Mouse (Mus musculus) spleen, adult 12 weeks (tissue): ENCODE measurements around the gene Lamc1.
A peak's percentile ranks its signal among the peaks of the same experiment; 100 is the strongest.
"Not testable (repeated sequence)": the region's sequence is repeated elsewhere in the genome, so short reads cannot be mapped to it uniquely, and the experiment has no call there.

Source experiments
- DNase-seq: peaks from one replicate; pipeline ENCODE4 v3.0.0; 2022; ENCODE audit warnings: low spot score

Gene Lamc1

DNA sequence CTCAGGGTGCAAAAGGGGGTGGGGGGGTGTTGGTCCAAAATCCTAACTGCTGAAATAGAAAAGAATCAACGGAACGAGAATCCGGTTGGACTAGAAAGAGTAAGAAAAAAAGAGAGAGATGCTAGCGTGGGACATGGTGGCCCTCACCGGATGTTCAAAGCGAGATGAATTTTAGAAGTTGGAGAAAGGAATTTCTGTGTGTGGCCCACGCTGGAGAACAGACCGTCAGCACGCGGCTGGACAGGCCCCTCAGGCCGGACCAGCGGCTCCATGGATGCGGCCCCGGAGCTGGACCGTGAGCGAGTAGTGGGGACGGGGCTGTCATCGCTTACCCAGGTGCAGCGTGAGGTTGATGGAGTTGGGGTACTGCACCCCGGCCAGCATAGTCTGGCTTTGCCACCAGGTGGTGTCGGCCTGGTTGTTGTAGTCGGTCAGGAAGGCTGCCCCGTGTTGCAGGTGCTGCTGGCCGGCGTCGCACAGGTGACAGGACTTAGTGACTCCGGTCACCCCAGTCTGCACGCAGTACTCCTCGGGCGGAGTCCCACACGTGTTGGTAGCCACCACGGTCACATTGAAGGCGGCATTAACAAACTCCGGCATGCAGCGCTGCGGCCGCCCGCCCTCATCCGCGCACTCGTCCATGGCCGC is 666 bp downstream of the Lamc1 start:
- DNase-seq = peak; percentile 29

DNA sequence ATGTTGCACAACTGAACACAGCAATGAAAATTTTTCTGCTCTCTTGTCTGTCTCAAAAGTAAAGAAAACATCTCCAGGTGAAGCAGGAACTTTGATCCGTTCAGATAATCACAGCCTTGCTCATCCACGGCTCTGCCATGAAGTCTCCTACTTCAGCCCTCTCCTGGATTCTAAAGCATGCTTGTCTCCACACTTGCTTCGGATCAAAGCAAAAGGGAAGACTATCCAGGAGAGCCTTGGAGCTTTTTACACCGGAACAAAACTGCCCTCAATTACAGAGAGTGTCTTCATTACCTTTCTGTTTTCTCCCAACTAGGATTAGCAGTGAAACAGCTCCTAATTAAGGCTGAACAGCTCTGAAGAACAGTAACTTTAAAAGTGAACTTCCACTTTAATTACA is 1.4 kb downstream of the Lamc1 start:
- no peak for DNase-seq

DNA sequence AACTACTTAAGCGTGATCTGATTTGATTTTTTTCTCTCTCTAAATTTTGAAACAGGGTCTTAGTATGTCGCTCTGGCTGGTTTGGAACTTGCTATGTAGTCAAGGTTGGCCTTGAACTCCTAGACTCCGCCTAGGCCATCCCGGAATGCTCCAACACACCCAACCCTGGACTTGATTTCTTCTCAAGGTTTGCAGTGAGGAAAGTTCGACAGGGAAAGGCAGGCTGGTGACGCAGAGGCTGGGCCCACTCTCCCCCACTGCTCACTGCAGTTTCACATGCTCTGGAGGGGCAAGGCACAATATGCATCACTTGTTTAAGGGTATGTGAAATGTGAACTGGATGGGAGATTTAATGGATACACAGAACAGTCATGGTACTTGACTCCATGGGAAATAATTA is 3.3 kb downstream of the Lamc1 start:
- no peak for DNase-seq

DNA sequence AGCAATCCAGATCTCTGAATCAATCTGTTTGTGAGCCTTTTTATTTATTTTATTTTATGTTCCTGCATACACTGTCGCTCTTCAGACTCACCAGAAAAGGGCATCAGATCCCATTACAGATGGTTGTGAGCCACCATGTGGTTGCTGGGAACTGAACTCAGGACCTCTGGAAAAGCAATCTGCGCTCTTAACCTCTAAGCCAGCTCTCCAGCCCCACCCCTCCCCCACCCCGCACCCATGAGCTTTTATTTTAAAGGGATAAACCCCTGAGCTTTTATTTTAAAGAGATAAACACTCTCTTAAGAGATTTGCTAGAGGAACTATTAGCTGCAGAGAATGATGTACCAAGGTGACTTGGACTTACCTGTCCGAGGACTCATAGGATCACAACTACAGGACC is 5.5 kb downstream of the Lamc1 start:
- DNase-seq = no peak

DNA sequence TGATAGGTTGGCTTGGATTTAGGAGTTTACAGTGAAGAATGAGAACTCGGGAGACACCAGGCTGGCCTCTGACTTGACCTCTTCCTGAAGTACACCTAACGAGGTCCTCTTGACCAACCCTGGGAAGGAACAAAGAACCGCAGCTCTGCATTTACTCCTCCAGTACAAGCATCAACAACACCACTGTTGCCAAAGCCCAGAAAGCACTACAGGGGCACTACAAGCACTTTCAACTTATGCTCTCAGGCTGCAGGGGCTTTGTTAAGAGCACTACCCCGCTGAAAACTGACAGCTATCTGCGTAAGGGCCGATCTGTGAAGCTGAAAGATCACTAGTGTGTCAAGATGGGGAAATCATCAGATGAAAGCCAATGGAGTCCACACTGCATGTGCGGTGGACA is 6.4 kb downstream of the Lamc1 start:
- no peak for DNase-seq

DNA sequence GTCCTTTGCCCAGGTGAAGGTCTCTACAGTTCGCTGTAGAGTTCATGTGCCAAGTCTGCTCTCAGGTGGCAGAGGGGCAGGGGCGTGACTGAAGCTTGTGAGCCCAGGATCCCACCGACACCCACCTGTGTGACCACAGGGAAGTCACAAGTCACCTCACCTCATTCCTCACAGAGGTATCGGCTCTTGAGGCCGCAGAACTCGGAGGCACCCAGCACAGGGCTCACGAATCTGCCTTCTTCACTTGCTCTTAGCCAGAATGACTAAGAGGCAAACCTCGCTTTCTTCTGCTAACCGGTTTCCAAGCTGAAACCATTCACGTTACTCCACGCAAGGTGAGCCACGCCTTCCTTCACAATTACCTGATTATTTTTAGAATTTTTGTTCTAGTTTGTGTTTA is 11.2 kb downstream of the Lamc1 start:
- DNase-seq = no peak

DNA sequence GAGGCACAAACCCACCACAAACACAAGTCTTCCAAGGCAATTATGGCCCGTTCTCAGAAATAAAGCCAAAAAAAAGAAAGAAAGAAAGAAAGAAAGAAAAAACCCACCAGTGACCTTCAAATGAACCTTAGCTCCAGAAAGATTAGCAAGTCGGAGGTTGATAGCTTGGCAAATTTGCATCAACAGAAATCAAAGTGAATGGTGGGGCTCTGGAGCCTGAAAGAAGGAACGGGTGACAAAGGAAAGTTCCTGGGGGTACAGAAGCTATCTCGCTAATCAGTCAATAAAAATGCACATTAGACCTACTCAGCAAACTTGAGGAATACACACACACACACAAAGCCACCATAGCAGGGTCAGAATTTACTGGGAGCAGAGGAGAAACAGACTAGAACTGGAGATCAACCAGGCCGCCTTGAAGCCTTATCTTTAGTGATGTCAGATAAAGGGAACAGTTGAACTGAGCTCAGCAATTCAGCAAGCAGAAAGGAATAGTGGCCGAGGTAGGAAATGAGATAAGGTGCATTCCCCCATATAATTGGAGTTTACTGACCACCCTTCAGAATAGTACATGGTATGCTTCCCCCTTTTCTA is 11.9 kb downstream of the Lamc1 start:
- DNase-seq = no peak

DNA sequence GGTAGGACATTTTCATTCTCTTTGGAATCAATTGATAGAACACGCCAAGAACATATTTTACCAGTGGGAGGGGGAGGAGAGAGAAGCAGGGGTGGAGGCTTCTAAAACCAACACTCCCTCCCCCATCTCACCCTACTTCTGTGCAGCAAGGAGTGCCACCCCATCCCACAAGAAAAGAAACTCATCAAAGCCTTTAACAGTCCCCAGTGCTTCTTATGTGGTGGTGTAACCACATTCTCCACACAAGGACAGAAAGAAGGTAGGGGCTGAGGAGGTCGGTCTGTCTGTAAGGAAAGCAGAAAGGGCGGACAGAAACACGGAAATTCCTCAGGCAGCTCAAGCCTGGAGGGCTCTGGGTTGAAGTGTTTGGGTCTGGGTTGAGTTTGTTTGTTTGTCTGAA is 12.5 kb downstream of the Lamc1 start:
- DNase-seq = no peak

DNA sequence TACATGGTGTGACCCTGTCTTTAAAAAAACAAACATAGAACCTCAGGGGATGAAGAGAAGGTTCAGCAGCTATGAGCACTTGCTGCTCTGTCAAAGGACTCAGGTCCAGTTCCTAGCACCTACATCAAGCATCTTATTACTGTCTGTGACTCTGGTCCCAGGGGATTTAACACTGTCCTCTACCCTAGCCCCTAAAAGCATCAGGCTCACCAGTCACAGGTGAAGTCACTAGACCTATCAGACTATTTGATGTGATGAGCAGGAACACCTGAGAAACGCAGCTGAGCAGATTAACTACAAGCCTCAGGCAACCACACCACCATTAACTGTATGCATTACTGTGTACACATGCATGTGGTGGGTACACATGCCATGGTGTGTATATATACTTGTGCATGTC is 13.8 kb downstream of the Lamc1 start:
- no peak for DNase-seq

DNA sequence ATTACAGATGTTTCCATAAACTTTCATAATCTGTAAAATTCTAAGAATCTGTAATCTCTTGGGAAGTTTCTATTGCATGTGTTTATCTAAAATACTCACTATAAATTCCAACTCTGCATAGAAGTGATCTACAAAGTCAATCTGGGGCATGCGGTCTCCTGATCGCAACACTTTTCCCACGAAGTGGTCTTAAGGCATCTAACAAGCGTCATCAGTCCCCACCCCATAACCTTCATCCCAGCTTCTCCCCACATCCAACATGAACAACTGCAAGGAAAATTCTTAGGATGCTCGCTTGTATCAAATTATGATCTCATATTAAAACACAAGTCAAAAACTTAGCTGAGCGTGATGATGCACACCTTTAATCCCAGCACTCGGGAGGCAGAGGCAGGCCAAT is 14.3 kb downstream of the Lamc1 start:
- no peak for DNase-seq

DNA sequence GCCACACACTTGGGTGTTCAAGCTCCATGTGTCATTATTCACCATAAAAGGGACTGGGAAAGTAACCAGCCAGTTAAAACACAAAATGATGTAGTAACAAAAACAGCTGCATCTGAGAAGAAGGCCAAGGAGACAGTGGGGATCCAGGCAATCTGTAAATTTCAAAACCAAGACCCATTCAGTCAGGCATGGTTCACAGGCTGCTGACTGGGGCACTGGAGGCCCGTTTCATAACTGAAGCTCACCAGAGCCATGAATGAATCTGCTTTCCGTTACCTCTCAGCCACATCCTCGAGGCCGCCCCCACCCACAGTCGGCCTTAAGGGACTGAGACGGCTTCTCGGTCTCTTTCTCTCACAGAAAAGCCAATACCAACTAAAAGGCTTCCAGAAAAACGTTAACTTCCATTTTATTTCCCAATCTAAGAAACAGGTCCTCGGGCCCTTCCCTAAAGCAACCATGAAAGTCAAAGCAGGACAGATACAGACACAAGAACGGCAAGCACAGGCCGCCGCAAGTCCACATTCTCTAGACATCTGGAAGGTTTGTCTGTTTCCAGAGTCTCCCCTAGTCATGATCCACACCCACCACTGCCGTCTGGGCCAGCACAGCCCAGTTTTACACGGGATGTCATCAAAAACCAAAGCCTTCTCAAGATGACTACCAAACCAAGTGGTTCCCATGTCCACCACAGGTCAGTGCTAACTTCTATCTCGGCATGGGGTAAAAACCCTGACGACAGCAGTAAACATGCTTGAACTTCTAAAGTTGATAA is 14.9 kb downstream of the Lamc1 start:
- DNase-seq = no peak

DNA sequence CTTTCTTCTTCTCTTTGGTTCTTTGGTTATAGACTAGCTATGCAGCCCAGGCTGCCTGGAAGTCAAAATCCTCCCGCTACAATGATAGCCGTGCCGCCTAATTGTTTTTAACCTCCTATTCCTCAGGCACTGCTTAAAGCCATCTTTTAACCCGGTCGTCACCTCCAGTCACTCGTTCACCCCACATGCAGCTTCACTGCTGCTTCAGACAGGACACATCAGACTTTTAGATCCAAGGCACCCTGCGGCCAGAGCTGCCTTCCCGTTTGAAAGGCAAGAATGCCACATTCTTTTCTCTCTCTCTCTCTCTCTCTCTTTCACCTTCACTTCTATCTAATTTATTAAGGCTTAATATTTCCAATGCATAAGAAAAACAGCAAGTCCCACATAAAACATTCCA is 15.6 kb downstream of the Lamc1 start:
- no peak for DNase-seq

DNA sequence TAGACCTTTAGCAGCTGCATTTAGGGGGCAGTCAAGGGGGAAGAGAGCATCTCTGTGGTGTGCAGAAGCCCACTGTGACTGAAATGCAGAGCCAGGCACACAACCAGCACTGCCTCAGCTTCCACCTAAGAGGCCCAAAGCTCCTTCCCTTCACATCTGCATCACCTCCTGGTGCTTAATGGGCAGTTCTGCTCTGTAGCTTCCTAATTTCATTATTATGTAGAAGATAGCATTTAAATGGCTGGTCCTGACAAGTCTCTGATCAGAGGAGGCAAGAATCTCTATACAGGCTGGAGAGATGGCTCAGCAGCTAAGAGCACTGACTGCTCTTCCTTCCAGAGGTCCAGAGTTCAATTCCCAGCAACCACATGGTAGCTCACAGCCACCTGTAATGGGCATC is 16.3 kb downstream of the Lamc1 start:
- DNase-seq = no peak

DNA sequence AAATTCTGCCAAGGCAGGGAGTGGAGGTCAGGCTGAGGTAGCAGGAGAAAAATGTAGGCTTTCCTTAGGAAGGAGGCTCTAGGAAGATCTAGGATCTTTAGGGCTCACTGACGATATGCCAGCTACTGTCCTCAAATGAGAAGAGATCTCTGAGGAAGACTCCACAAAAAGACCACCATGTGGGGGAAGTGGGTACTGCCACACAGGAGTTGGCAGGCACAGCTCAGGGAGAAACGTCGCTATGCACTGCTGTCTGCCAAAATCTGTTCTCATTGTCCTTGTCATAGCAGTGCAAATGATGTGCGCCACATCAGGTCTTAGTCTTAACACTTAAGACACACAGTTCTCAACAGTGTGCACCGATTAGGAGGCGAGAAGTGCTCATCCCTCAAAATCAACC is 17.5 kb downstream of the Lamc1 start:
- DNase-seq = no peak

DNA sequence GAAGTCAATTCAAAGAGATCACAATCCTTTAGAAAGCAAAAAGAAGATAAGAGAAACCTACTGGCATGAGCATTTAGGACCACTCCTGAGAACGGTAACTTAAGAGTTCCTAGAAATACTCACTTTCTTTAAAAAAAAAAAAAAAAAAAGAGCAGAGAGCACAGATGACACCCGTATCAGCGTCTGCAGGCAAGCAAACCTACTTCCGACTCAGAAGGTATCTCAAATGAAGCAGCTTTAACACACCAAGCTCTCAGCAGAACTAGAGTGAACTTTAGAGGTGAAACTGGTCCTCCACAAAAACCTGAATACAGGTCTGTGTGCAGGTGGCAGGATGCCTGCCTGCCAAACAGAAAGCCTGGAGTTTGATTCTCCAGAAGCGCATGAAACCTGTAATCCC is 19.6 kb downstream of the Lamc1 start:
- DNase-seq = no peak

DNA sequence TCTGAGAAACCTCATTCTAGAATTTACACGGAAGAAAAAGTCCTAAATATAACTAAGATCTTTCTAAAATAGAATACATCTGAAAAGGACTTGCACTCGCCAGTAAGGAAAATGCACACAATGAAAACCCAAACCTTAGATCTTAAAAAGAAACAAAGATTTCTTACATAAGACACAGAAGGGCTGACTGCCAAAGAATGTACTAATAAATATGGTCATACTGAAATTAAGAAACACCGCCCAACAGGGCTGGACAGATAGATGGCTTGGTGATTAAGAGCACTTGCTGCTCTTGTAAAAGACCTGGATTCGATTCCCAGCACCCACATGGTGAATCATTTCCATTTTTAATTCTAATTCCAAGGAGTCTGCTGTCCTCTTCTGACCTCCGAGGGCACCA is 22.4 kb downstream of the Lamc1 start:
- no peak for DNase-seq

DNA sequence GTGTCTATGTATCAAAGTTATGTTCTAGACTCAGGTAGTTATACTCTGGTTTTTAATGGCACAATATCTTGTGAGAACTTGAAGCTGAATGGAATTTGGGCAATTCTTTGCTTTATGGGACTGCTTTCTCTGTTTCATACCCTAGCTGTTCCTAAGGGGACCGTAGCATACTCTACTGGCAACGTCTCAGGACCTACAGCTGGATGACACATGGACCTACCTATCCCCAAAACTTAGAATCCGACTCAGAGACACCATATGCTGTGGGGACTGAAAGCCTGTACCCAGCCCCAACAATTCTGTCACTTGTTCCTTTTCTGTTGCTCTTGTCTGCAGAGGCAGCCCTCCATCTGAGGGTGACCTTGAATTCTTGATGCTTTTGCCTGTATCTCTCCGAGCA is 23.3 kb downstream of the Lamc1 start:
- no peak for DNase-seq

DNA sequence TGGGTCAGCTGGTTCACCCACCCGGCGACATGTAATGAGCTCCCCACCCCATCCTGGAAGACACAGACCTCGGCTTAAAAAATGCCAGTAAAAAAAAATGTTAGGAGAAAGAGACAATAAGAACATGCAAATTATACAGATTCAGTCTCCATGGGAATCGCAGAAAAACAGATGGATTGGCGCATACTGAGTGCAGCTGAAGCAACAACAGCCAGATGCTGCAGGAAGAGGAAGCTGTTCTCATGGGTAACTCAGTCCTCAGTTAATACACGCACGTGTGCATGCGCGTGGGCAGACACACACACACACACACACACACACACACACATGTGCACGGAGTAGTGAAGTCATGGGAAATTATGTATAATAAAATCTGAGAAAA is 23.7 kb downstream of the Lamc1 start:
- DNase-seq = peak; percentile 14

DNA sequence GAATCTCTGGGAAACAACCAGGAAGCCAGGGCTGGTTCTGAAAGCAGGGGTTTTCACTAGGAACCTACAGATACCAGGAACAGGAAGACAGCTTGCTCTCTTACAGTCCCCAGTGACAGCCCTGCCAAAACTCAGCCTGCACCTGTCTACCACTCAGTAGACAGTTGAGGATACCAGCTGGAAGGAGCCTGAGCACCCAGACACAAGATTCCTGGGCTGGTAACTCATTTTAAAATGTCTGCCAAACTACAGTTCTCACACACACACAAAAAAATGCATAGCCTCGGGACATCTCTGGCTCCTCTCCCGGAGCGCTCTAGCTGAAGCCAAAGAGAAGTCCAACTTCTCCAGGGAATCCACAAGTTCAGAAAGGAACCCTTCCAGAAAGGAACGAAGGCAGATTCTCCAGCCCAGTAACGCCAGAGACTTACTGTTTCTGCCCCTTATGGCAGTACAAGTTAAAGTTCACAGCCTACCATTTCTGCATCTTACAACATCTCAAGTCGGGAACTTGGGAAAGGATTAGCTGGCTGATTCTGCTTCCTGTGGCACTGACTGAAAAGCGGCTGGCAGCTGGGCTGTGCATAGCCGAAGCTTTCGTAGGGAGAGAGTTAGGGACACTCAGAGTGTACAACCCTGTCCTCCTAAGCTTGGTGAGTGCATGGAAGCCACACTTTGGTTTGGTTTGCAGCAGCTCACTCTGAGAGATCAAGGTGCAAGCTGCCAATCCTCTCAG is 24.2 kb downstream of the Lamc1 start:
- DNase-seq = no peak

DNA sequence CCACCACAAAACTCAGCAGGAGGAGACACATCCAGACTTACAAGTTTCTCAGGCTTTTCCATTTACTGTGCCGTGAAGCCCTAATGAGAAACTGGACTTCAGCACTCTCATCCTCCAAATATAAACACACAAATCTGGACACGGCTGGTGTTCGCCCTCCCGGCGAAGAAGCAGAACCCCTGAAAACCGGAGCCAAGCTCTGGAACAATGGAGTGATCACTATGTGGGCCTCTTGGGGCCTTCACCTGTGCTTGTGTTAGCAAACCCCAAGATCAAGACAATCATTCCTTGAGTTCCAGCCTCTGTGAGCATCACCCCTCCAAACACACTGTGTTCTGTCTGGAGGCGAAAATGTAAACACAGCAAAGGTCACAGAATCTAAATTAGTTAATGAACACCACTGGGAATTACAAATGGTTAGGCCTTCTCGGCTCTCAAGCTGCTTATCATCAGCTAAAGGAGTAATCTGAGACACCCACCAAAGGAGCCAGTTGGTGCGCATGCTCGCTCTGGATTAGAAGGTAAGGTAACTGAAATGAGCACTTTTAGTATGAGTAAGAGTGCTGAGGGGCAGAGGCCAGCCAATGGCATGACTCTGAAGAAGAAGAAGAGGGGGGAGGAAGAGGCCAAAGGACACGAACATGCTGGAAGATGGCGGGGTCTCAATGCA is 24.9 kb downstream of the Lamc1 start:
- no peak for DNase-seq

DNA sequence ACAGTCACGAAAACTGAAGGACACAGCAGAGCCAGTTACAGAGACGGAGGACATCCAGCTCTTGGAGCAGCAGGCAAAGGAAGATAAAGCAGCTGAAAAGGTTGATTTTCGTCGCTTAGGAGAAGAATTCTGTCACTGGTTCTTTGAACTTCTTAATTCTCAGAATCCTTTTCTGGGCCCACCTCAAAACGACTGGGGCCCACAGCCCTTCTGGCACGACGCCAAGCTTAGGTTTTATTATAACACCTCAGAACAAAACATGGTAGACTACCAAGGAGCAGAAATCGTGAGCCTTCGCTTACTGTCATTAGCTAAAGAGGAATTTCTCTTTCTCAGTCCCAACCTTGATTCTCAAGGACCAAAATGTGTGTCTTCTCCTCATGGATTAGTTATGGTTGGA is 26.9 kb downstream of the Lamc1 start:
- DNase-seq = not testable (repeated sequence)

DNA sequence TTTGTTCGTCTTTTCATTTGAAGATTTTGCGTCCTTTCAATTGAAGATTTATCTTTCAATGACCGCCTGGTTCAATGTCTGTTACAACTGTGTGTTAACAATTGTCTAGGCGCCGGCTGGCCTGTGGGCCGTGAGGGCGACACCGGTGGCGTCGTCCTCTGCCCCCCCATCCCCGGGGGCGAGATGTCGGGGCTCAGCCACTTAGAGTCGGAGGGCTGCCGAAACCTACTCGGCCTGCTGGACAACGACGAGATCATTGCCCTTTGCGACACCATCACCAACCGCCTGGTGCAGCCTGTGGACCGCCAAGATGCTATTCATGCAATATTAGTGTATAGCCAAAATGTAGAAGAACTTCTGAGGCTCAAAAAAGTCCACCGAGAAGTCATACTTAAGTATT is 27.3 kb downstream of the Lamc1 start:
- DNase-seq = not testable (repeated sequence)
